Mouse (Mus musculus): Measurements from ENCODE around the gene Ak1. TPM values are rescaled to one million over a fixed set of nuclear protein-coding genes. Genes with fewer than 3 reads are reported as not detected.
A peak's percentile ranks its signal among the peaks of the same experiment; 100 is the strongest.

Ak1 gene
- total RNA-seq, 4 experiments from 2014 or later: 24.1 to 57.3 (median 40.1) TPM

GRCm38 (mm10) chr2:32655394-32655744 is 33.8 kb downstream of the Ak1 start:
- DNase-seq: no peak

- peak; percentile 73 for DNase-seq
Measured at GRCm38 (mm10) chr2:32655826-32656225, 34.3 kb downstream of the Ak1 start.

- no peak for DNase-seq
Measured at GRCm38 (mm10) chr2:32658873-32659272, 37.3 kb downstream of the Ak1 start.

GRCm38 (mm10) chr2:32661509-32662107 is 40.0 kb downstream of the Ak1 start:
- DNase-seq: peak; percentile 75

- no peak for DNase-seq
Measured at GRCm38 (mm10) chr2:32662291-32662690, 40.7 kb downstream of the Ak1 start.

- DNase-seq: no peak
Measured at GRCm38 (mm10) chr2:32665345-32665744, 43.8 kb downstream of the Ak1 start.

GRCm38 (mm10) chr2:32665853-32666252 is 44.3 kb downstream of the Ak1 start:
- no peak for DNase-seq

- DNase-seq: no peak
Measured at GRCm38 (mm10) chr2:32667775-32668174, 46.2 kb downstream of the Ak1 start.

GRCm38 (mm10) chr2:32668176-32668575 is 46.6 kb downstream of the Ak1 start:
- no peak for DNase-seq

- no peak for DNase-seq
Measured at GRCm38 (mm10) chr2:32669876-32670275, 48.3 kb downstream of the Ak1 start.

GRCm38 (mm10) chr2:32671147-32671546 is 49.6 kb downstream of the Ak1 start:
- DNase-seq: no peak

- DNase-seq: no peak
Measured at GRCm38 (mm10) chr2:32671907-32672595, 50.5 kb downstream of the Ak1 start.

- DNase-seq: no peak
Measured at GRCm38 (mm10) chr2:32673176-32673917, 51.8 kb downstream of the Ak1 start.

GRCm38 (mm10) chr2:32676821-32677220 is 55.3 kb downstream of the Ak1 start:
- no peak for DNase-seq

- no peak for DNase-seq
Measured at GRCm38 (mm10) chr2:32677683-32678082, 56.1 kb downstream of the Ak1 start.

- peak; percentile 73 for DNase-seq
Measured at GRCm38 (mm10) chr2:32680051-32680451, 58.5 kb downstream of the Ak1 start.

GRCm38 (mm10) chr2:32680961-32681650 is 59.5 kb downstream of the Ak1 start:
- no peak for DNase-seq

- DNase-seq: no peak
Measured at GRCm38 (mm10) chr2:32681754-32682153, 60.2 kb downstream of the Ak1 start.

- DNase-seq: no peak
Measured at GRCm38 (mm10) chr2:32682721-32683417, 61.3 kb downstream of the Ak1 start.

GRCm38 (mm10) chr2:32683701-32684100 is 62.1 kb downstream of the Ak1 start:
- DNase-seq: no peak

Data from adrenal gland, adult 8-10 months (tissue).